Mouse (Mus musculus) CD8-positive naive resting alpha-beta T cell, adult 2 months (primary cell): ENCODE data around the gene Cryaa.

ENCODE experiments used
- DNase-seq, 2 experiments: peaks; one replicate each; pipeline ENCODE4 v3.0.0; 2022; ENCODE audit warnings: low read depth in 2 of 2, low spot score in 2 of 2

Cryaa gene

GRCm38 (mm10) chr17:31677507-31677906 is at the start of gene Cryaa:
Gene Cryaa (plus strand): TSS chr17:31677807.
- DNase-seq: no peak

GRCm38 (mm10) chr17:31627961-31628360 is 49.6 kb upstream of the Cryaa start:
- DNase-seq: no peak

GRCm38 (mm10) chr17:31631081-31631800 is 46.4 kb upstream of the Cryaa start:
- no peak for DNase-seq

GRCm38 (mm10) chr17:31633007-31633406 is 44.6 kb upstream of the Cryaa start:
- DNase-seq: no peak

- DNase-seq: no peak
Measured at GRCm38 (mm10) chr17:31634896-31635295, 42.7 kb upstream of the Cryaa start.

- no peak for DNase-seq
Measured at GRCm38 (mm10) chr17:31635781-31636180, 41.8 kb upstream of the Cryaa start.

GRCm38 (mm10) chr17:31636277-31636941 is 41.2 kb upstream of the Cryaa start:
- no peak for DNase-seq

GRCm38 (mm10) chr17:31636942-31637811 is 40.4 kb upstream of the Cryaa start, which contains the start of gene Cbs:
Gene Cbs (minus strand): TSS chr17:31637238.
- no peak for DNase-seq

- no peak for DNase-seq
Measured at GRCm38 (mm10) chr17:31637866-31638570, 39.6 kb upstream of the Cryaa start.

- DNase-seq: no peak
Measured at GRCm38 (mm10) chr17:31639651-31640050, 38.0 kb upstream of the Cryaa start.

- no peak for DNase-seq
Measured at GRCm38 (mm10) chr17:31642331-31642730, 35.3 kb upstream of the Cryaa start.

- DNase-seq: no peak
Measured at GRCm38 (mm10) chr17:31642913-31643312, 34.7 kb upstream of the Cryaa start.

- no peak for DNase-seq
Measured at GRCm38 (mm10) chr17:31646199-31647002, 31.2 kb upstream of the Cryaa start.

- DNase-seq: no peak
Measured at GRCm38 (mm10) chr17:31652152-31652551, 25.5 kb upstream of the Cryaa start.

- DNase-seq: no peak
Measured at GRCm38 (mm10) chr17:31653277-31653676, 24.3 kb upstream of the Cryaa start.

- no peak for DNase-seq
Measured at GRCm38 (mm10) chr17:31655366-31655765, 22.2 kb upstream of the Cryaa start.

GRCm38 (mm10) chr17:31656682-31657081 is 20.9 kb upstream of the Cryaa start:
- no peak for DNase-seq

- DNase-seq: no peak
Measured at GRCm38 (mm10) chr17:31657141-31657983, 20.2 kb upstream of the Cryaa start.

- peak in 1 of 2 experiments; percentile 19 for DNase-seq
Measured at GRCm38 (mm10) chr17:31658136-31658467, 19.5 kb upstream of the Cryaa start.
